Mouse (Mus musculus) olfactory bulb, adult 2 months (tissue): Measurements from ENCODE around the gene Otulinl.

Experiments
- CTCF ChIP-seq: fragments of 200-500 bp; IDR thresholded peaks from 2 replicates; pipeline ENCODE4 v1.5.1; 2012; ENCODE audit warnings: low read depth, mild to moderate bottlenecking, low read length, moderate library complexity; ENCODE audit not compliant: insufficient read depth
- POLR2A ChIP-seq: fragments of 200-500 bp; IDR thresholded peaks from 2 replicates; pipeline ENCODE4 v1.6.1; 2012; ENCODE audit warnings: mild to moderate bottlenecking, low read depth, low read length, moderate library complexity; ENCODE audit not compliant: insufficient read depth

DNA sequence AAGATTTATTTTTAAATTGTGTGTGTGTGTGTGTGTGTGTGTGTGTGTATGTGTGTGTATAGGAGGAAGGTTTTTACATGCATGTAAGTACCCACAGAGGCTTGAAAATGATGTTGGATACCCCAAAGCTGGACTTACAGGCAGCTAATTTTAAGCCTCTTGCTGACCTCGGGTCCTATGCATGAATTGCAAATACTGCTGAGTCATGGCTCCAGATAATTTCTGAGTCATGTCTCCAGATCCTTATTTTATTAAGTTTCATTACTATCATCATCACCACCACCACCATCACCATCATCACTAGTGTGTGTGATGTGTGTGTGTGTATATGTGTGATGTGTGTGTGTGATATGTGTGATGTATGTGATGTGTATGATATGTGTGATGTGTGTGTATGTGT, 18.7 kb downstream of the Otulinl start:
- TF ChIP-seq CTCF = no peak
- TF ChIP-seq POLR2A = no peak
